Mouse (Mus musculus) neural tube, embryonic 12.5 days (tissue): ENCODE data around the gene Asb3. TPM values are rescaled to one million over a fixed set of nuclear protein-coding genes. Genes with fewer than 3 reads are reported as not detected.

Source experiments
- ATAC-seq: fragments of 200-750 bp; cut with Nextera tagmentation; 2 replicates; pipeline ENCODE4 v1.8.0; 2017; ENCODE audit warnings: low read depth, mild to moderate bottlenecking, moderate TSS enrichment, moderate library complexity; ENCODE audit not compliant: low FRiP score
- H3K27ac ChIP-seq: fragments of 300-500 bp; sonication (generic); 2 replicates; pipeline ENCODE4 v1.5.1; 2016
- H3K27me3 ChIP-seq: fragments of 300-500 bp; sonication (generic); replicated peaks from 2 replicates; pipeline ENCODE4 v1.6.1; 2016; ENCODE audit warnings: mild to moderate bottlenecking
- H3K36me3 ChIP-seq: fragments of 300-500 bp; sonication (generic); 2 replicates; pipeline ENCODE4 v1.6.1; 2016; ENCODE audit warnings: mild to moderate bottlenecking
- H3K4me1 ChIP-seq: fragments of 300-500 bp; sonication (generic); 2 replicates; pipeline ENCODE4 v1.6.1; 2016
- H3K4me2 ChIP-seq: fragments of 300-500 bp; sonication (generic); replicated peaks from 2 replicates; pipeline ENCODE4 v1.6.1; 2016; ENCODE audit warnings: mild to moderate bottlenecking
- H3K4me3 ChIP-seq: fragments of 300-500 bp; sonication (generic); 2 replicates; pipeline ENCODE4 v1.5.1; 2016
- H3K9ac ChIP-seq: fragments of 300-500 bp; sonication (generic); 2 replicates; pipeline ENCODE4 v1.6.1; 2016; ENCODE audit warnings: mild to moderate bottlenecking
- H3K9me3 ChIP-seq: fragments of 300-500 bp; sonication (generic); 2 replicates; pipeline ENCODE4 v1.6.1; 2016; ENCODE audit warnings: mild to moderate bottlenecking
- WGBS: fragments of 180-500 bp; shearing (Covaris S2); methylation state at CpG from one replicate; pipeline ENCODE4 v1.1.7; 2016; 5-methylcytosine and 5-hydroxymethylcytosine counted together
- polyA plus RNA-seq: library from polyadenylated mRNA; unstranded; fragments of >200 nt; fragmentation: Nextera tagmentation; extraction: Ambion mirVana; gene quantifications from 2 replicates; pipeline ENCODE4 v1.2.1, GENCODE M21; 2016

The Asb3 gene
- polyA plus RNA-seq, 1 experiment from 2014 or later, result 28.9 TPM

DNA sequence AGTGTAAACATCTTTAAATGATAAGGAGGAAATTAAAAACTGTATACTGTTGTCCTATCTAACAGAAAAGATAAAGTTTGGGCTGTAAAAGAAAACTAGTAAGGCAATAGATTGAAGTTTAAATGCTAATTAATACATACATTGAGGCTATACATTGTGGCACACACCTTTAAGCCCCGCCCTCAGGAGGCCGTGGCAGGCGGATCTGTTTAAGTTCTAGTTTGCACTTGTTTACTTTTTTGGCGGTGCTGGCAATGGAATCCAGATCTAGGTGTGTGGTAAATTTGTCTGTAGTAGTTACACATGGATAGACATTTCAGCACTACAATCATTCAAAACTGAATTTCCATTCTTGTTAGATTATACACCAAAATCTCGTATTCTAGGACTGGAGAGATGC is 67.6 kb downstream of the Asb3 start:
- no peak overlapping the region for H3K4me3 ChIP-seq
- H3K9me3 ChIP-seq, result peaks cover 4% of the 10 kb centered on the region; the same call in 1 of the 2 replicates
- no peak overlapping the region for H3K27ac ChIP-seq
- peaks cover 7% of the 10 kb centered on the region for H3K4me1 ChIP-seq
- peaks cover 33% of the 10 kb centered on the region for H3K36me3 ChIP-seq
- no peaks in the 10 kb centered on the region for H3K27me3 ChIP-seq
- no peak for ATAC-seq
- H3K9ac ChIP-seq, result no peak overlapping the region
- H3K4me2 ChIP-seq, result peak overlapping the region; percentile 66
- WGBS, result 80% methylated on average over 5 of the region's 5 CpGs

DNA sequence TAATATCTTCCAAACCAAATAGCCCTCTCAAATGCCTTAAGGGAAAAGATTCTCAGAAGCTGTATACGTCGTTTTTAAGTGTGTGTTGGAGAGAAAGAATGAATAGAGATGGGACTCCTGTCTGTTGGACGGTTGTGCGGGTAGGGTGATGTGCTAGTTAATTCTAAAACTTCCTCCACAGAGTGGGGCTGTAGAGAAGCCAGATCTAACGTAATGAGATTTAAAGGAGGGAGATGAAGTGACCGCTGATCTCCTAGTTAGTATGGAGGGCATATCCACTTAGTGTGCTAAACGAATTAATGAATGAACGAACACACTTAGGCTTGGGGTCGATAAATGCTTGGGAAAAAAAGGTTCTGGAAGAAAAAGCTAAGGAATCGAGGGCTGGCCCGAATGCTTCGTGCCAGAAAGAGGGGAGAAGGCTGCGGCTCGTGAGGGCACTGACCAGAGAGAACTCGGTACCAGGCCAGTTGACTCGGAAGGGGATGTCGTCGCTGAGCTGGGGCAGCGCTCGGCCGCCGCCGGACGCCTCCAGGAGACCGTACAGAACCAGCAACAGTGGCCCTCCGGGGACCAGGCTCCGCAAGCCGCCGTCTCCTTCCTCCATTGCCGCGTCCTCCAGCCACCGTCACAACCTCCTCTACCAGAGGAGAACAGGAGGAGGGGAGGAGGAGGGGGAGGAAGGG is 68.4 kb downstream of the Asb3 start:
- Histone ChIP-seq H3K36me3 (peaks cover 29% of the 10 kb centered on the region; the same call in 1 of the 2 replicates), H3K4me1 (peaks cover 7% of the 10 kb centered on the region), H3K9me3 (peaks cover 5% of the 10 kb centered on the region; the same call in 1 of the 2 replicates), H3K4me2 (peak overlapping the region; percentile 66), H3K9ac (peak overlapping the region; percentile 66), H3K27me3 (no peaks in the 10 kb centered on the region), H3K4me3 (peak overlapping the region; percentile 53), H3K27ac (0 out of 2 replicates have a peak overlapping the region, but pooled peaks have one; percentile 43)
- whole genome bisulfite sequencing, result 1% methylated on average over 29 of the region's 32 CpGs
- ATAC-seq, result peak; percentile 95

DNA sequence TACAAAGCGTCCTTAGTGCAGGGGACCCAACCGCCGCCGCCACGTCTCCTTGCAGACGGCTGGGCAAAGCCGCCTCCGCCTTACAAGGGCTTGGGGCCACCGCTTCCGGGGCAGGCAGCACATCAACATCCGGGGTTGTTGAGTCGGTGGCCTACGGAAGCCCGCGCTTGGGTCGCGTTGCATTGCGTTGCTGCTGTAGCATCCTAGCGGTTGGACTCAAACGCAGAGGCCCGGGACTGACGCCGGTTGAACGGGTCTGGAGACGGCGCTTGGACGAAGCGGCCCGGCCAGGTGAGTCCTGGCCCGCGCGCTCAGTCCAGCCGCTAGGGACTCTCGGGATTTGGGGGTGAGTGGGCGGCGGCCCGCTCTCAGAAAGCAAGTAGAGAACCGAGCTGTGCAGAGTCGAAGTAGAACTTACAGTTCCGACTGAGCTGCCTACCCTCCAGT is 69.1 kb downstream of the Asb3 start, which contains the start of gene Erlec1:
Gene Erlec1, minus strand, starts transcription at position 57 of the 447 bp plus-strand sequence.
- peak; percentile 98 for ATAC-seq
- WGBS, result under 1% methylated on average over 40 of the region's 40 CpGs
- Histone ChIP-seq H3K4me2 (peak within 1 kb of the TSS; percentile 66), H3K27me3 (no peaks in the 10 kb centered on the region), H3K4me1 (peaks cover 7% of the 10 kb centered on the region), H3K27ac (0 out of 2 replicates have a peak within 1 kb of the TSS, but pooled peaks have one; percentile 43), H3K9me3 (peaks cover 5% of the 10 kb centered on the region; the same call in 1 of the 2 replicates), H3K4me3 (peak within 1 kb of the TSS; percentile 53), H3K9ac (peak within 1 kb of the TSS; percentile 66), H3K36me3 (peaks cover 23% of the 10 kb centered on the region; the same call in 1 of the 2 replicates)

GRCm38 (mm10) chr11:30985237-30985636 is 100.0 kb downstream of the Asb3 start:
- Histone ChIP-seq H3K9me3 (no peaks in the 10 kb centered on the region), H3K4me2 (peak overlapping the region; percentile 80; the same call in 1 of the 2 replicates), H3K27me3 (no peaks in the 10 kb centered on the region), H3K36me3 (no peaks in the 10 kb centered on the region), H3K4me1 (peaks cover 4% of the 10 kb centered on the region; the same call in 1 of the 2 replicates), H3K9ac (no peak overlapping the region), H3K4me3 (no peak overlapping the region), H3K27ac (no peak overlapping the region)
- no peak for ATAC-seq
- WGBS, result 42% methylated on average over 2 of the region's 2 CpGs

DNA sequence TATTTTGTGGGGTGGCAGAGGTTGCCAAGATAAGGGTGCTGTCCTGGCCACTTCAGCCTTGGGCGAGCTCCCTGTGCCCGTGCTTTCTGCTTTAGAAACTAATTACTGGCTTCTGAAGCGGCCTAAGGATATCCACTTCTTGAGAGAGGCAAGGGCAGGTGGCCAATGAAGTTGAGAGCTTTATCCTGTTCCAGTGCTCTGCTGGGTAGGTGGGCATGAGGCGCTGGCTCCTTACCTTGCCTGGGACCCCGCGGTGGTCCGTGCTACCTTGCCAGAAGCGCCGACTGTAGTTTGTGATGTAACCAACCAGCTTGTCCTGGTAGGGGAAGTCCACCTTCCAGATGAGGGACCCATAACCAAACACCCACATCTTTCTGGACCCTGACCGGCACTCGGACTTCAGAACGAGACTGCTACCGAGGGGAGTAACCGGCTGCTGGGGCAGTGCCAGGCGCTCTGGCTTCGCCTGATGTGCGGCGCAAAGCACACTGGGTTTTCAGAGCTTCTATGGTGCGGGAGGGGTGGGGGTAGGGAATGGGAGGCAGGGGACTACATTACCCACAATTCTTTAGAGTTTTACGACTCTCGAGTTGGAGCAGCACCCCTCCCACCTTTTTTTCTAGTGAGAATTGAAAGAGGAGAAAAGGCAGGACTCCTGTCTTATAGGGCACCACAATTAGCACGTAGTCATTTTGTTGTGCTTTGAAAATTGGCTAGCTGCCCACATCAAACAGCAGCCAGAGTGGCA is 100.8 kb downstream of the Asb3 start, which contains the start of gene Chac2:
Gene Chac2, minus strand, starts transcription at position 474 of the 748 bp plus-strand sequence.
- Histone ChIP-seq H3K9ac (peak within 1 kb of the TSS; percentile 65), H3K36me3 (no peaks in the 10 kb centered on the region)
- under 1% methylated on average over 22 of the region's 22 CpGs for WGBS

GRCm38 (mm10) chr11:30986625-30987017 is 101.4 kb downstream of the Asb3 start:
- WGBS, result 2% methylated on average over 2 of the region's 2 CpGs
- peak; percentile 76 for ATAC-seq
- H3K27ac ChIP-seq, result no peak overlapping the region

More for the DNA sequence above, 100.8 kb downstream of the Asb3 start, which contains the start of gene Chac2:
- peaks cover 4% of the 10 kb centered on the region; the same call in 1 of the 2 replicates for H3K4me1 ChIP-seq
- no peak within 1 kb of the TSS for H3K27ac ChIP-seq
- H3K27me3 ChIP-seq, result no peaks in the 10 kb centered on the region
- peak within 1 kb of the TSS; percentile 80 for H3K4me2 ChIP-seq
- no peaks in the 10 kb centered on the region for H3K9me3 ChIP-seq
- peak within 1 kb of the TSS; percentile 50 for H3K4me3 ChIP-seq
- peak; percentile 99 for ATAC-seq

GRCm38 (mm10) chr11:30996670-30997069 is 111.5 kb downstream of the Asb3 start:
- 0 out of 2 replicates have a peak, but pooled peaks cover 2% of the 10 kb centered on the region for H3K36me3 ChIP-seq
- no peak overlapping the region for H3K4me2 ChIP-seq
- H3K4me1 ChIP-seq, result no peaks in the 10 kb centered on the region
- H3K9ac ChIP-seq, result no peak overlapping the region
- no peak for ATAC-seq
- no peak overlapping the region for H3K27ac ChIP-seq
- no peaks in the 10 kb centered on the region for H3K27me3 ChIP-seq
- H3K4me3 ChIP-seq, result no peak overlapping the region
- WGBS, result 91% methylated on average over 3 of the region's 3 CpGs
- H3K9me3 ChIP-seq, result no peaks in the 10 kb centered on the region

More at GRCm38 (mm10) chr11:30986625-30987017, 101.4 kb downstream of the Asb3 start:
- peak overlapping the region; percentile 65; the same call in 1 of the 2 replicates for H3K9ac ChIP-seq
- H3K27me3 ChIP-seq, result no peaks in the 10 kb centered on the region
- peak overlapping the region; percentile 80 for H3K4me2 ChIP-seq
- H3K4me3 ChIP-seq, result peak overlapping the region; percentile 50
- H3K9me3 ChIP-seq, result no peaks in the 10 kb centered on the region
- H3K36me3 ChIP-seq, result no peaks in the 10 kb centered on the region
- H3K4me1 ChIP-seq, result peaks cover 4% of the 10 kb centered on the region; the same call in 1 of the 2 replicates

DNA sequence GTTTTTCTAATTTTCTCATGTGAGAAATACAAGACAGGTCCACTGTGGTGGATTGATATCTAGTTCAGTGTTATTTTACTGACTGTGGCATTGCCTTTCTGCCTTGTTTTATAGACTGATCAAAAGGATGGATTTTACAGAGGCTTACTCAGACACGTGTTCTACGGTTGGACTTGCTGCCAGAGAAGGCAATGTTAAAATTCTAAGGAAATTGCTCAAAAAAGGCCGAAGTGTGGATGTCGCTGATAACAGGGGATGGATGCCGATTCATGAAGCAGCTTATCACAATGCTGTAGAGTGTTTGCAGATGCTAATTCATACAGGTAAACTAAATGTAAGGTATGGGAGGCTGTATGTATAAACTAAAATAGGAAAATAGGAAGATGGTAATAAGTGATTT is 113.0 kb downstream of the Asb3 start:
- no peak overlapping the region for H3K27ac ChIP-seq
- no peaks in the 10 kb centered on the region for H3K27me3 ChIP-seq
- no peaks in the 10 kb centered on the region for H3K9me3 ChIP-seq
- no peak overlapping the region for H3K9ac ChIP-seq
- H3K4me2 ChIP-seq, result no peak overlapping the region
- no peaks in the 10 kb centered on the region for H3K4me1 ChIP-seq
- 0 out of 2 replicates have a peak, but pooled peaks cover 2% of the 10 kb centered on the region for H3K36me3 ChIP-seq
- 93% methylated on average over 5 of the region's 5 CpGs for WGBS
- no peak overlapping the region for H3K4me3 ChIP-seq
- no peak for ATAC-seq

GRCm38 (mm10) chr11:30998704-30999103 is 113.5 kb downstream of the Asb3 start:
- no peak for ATAC-seq
- 0 out of 2 replicates have a peak, but pooled peaks cover 2% of the 10 kb centered on the region for H3K36me3 ChIP-seq
- no peaks in the 10 kb centered on the region for H3K9me3 ChIP-seq
- no peaks in the 10 kb centered on the region for H3K27me3 ChIP-seq
- no peaks in the 10 kb centered on the region for H3K4me1 ChIP-seq
- WGBS, result 81% methylated on average over 2 of the region's 2 CpGs
- no peak overlapping the region for H3K27ac ChIP-seq
- H3K4me3 ChIP-seq, result no peak overlapping the region
- H3K9ac ChIP-seq, result no peak overlapping the region
- no peak overlapping the region for H3K4me2 ChIP-seq

GRCm38 (mm10) chr11:31000028-31000427 is 114.8 kb downstream of the Asb3 start:
- Histone ChIP-seq H3K36me3 (0 out of 2 replicates have a peak, but pooled peaks cover 2% of the 10 kb centered on the region), H3K4me3 (no peak overlapping the region), H3K4me2 (no peak overlapping the region), H3K9ac (no peak overlapping the region), H3K9me3 (no peaks in the 10 kb centered on the region), H3K27me3 (no peaks in the 10 kb centered on the region), H3K4me1 (no peaks in the 10 kb centered on the region), H3K27ac (no peak overlapping the region)
- 92% methylated on average over 2 of the region's 2 CpGs for whole genome bisulfite sequencing
- no peak for ATAC-seq

- H3K4me2 ChIP-seq, result no peak overlapping the region
- H3K4me1 ChIP-seq, result no peaks in the 10 kb centered on the region
- no peak for ATAC-seq
- H3K27ac ChIP-seq, result no peak overlapping the region
- H3K36me3 ChIP-seq, result 0 out of 2 replicates have a peak, but pooled peaks cover 2% of the 10 kb centered on the region
- H3K9ac ChIP-seq, result no peak overlapping the region
- no peaks in the 10 kb centered on the region for H3K9me3 ChIP-seq
- WGBS, result 93% methylated on average over 4 of the region's 4 CpGs
- no peak overlapping the region for H3K4me3 ChIP-seq
- H3K27me3 ChIP-seq, result no peaks in the 10 kb centered on the region
Observed at GRCm38 (mm10) chr11:31001169-31001908, 116.1 kb downstream of the Asb3 start.
